Mouse (Mus musculus) T-helper 1 cell (primary cell): ENCODE measurements around the gene Clec2l.

ENCODE experiments used
- in situ Hi-C: fragments of 300-600 bp; cut with MboI, MseI; formaldehyde crosslinking; loops from one replicate; pipeline ENCODE4 v1.15.1; 2025; ENCODE audit warnings: high pct_unique_total_duplicates

Gene Clec2l

DNA sequence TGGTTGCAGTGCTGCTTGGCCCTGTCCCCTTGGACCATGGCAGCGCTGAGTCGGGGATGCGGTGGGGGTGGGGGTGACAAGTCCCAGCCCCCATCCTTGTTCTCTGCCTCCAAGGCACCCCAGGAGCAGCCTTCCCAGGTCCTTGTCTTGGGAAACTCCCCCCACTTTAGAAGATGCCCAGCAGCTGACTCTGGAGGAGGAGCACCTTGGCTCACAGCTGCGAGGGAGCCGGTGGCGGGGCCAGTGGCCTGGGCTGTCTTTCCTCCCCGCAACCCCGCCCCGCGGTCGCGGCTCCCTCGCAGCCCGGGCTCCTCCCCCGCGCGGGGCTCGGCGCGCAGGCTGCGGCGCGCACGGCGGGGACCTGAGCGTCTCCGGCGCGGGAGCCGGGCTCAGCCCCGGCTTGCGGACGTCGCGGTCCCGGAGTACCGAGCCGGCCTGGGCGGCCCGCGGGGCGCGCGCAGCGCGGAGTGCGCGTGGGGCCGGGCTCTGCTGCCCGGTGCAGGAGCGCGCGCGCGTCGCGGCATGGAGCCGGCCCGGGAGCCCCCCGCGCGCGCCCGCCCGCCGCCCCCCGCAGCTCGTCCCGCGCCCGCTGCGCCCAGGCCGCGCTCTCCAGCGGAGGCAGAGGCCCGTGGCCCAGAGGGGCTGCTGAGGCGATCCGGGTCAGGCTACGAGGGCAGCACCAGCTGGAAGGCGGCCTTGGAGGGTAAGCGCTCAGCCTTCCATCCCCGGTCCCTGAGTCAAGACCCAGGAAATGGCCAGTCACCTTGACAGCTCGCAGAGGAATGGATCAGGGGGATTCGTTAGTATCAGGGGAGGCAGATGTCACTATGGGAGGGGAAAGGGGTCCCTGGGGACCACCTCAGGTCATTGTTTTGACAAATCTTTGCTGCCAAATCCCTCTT is at the start of gene Clec2l:
Gene Clec2l, plus strand, starts transcription at position 356 of the 902 bp plus-strand sequence.
- in situ Hi-C loops: no loop called here

- in situ Hi-C loops: no loop called here
These were observed 40.5 kb upstream of the Clec2l start for GRCm38 (mm10) chr6:38622406-38622805.

DNA sequence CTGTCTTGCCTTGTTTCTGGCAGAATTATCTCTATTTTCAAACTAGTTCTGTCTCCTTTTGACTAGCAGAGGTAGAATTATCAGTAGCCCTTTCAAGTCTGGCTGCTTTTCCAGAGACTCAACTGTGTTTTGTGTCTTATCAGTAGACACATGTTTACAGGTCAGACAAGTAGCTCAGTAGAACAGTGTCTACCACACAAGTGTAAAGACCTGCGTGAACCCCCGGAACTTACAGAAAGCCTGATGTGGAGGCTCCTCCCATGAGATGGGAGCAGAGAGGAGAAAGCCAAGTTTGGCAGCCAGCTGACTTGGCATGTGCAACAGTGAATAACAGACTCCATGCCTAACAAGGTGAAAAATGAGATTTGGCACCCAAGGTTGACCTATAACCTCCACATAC is 39.4 kb upstream of the Clec2l start:
- in situ Hi-C loops: no loop called here

DNA sequence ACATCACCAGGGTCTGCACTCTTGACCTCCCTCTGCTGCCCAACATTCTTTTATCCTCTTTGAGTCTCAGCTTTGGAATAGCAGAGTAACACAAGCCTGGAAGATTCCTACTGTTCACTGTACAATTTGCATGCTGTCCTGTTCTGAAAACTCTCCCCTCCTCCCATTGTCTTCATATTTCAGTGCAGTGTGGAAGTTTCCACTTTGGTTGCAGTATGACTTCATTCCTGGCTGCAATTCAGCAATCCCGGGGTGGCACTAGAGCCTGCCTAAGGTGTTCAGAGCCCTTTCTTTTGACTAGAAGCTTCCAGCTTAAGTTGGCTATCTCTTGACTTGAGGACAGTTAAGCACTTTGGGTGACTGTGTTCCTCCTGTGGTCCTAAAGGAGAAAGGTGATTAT is 38.4 kb upstream of the Clec2l start:
- in situ Hi-C loops: no loop called here

DNA sequence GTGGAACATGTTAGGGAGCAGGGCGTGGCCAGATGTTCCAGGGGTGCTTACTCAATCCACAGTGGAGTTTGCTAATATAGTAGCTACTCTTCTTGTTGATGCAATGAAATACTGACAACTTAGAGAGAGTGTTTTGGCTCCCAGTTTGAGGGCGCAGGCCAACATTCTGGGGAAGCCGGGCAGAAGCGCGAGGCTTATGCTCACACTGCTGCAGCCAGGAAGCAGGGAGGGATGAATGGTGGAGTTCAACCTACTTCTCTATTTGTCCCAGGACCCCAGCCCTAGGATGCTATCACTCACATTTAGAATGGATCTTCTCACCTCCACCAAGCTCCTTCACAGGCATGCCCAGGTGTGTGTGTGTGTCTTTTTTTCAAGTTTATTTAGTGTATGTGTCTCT is 36.8 kb upstream of the Clec2l start:
- in situ Hi-C loops: no loop called here

- in situ Hi-C loops: no loop called here
These were observed 35.8 kb upstream of the Clec2l start for GRCm38 (mm10) chr6:38627081-38627480.

DNA sequence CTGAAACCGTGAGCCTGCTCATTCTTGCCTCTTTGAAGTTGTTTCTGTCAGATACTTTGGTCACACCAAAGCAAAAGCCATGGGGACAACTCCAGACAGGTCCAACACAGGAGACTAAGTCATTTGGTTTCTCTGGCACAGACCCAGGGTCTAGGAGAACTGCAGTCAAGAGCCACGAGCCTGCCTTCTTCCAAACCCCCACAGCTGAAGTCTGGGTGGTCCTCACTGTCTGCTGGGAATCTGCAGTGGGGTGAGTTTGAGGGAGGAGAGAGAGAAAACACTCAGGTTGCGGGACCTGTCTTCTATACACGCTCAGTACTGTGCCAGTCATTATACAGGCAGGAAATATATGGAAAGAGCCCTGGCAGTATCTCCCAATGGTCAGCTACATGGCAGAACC is 35.4 kb upstream of the Clec2l start:
- in situ Hi-C loops: no loop called here

GRCm38 (mm10) chr6:38629556-38629955 is 33.3 kb upstream of the Clec2l start:
- in situ Hi-C loops: no loop called here

- in situ Hi-C loops: no loop called here
These were observed 30.0 kb upstream of the Clec2l start for GRCm38 (mm10) chr6:38632826-38633225.

GRCm38 (mm10) chr6:38634461-38634860 is 28.4 kb upstream of the Clec2l start:
- in situ Hi-C loops: no loop called here

- in situ Hi-C loops: no loop called here
These were observed 26.7 kb upstream of the Clec2l start for GRCm38 (mm10) chr6:38635941-38636851.

GRCm38 (mm10) chr6:38636852-38637618 is 25.8 kb upstream of the Clec2l start, which contains the start of gene Klrg2:
Klrg2 (minus strand) TSS chr6:38637242.
- in situ Hi-C loops: no loop called here

- in situ Hi-C loops: loop anchor here (10.0 kb wide), 1 partner anchor 264 kb away; no protein-coding TSS in a partner anchor
These were observed 22.5 kb upstream of the Clec2l start for GRCm38 (mm10) chr6:38640401-38640800.

DNA sequence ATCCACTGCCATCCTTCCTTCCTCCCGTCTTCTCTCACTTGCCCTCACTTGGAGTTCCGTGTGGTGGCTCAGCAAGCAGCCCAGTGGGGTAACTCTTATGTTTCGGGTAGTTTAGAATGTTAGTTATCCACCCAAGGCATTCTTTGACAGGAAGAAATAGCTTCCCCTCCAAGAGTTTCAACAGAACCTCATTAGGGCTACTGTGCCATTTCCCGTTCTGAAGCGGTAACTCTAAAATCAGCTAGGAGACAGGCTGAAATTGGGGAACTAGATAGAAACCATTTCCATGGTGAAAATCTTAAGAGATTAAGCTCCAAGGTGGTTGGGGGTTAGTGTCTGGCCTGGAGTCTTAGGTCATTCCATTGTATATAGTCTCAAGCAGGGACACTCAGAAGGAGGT is 21.6 kb upstream of the Clec2l start:
- in situ Hi-C loops: loop anchor here (10.0 kb wide), 1 partner anchor 264 kb away; no protein-coding TSS in a partner anchor

- in situ Hi-C loops: loop anchor here (10.0 kb wide), 1 partner anchor 263 kb away; no protein-coding TSS in a partner anchor
These were observed 21.2 kb upstream of the Clec2l start for GRCm38 (mm10) chr6:38641645-38642044.

- in situ Hi-C loops: loop anchor here (10.0 kb wide), 1 partner anchor 262 kb away; no protein-coding TSS in a partner anchor
These were observed 20.3 kb upstream of the Clec2l start for GRCm38 (mm10) chr6:38642593-38642992.

DNA sequence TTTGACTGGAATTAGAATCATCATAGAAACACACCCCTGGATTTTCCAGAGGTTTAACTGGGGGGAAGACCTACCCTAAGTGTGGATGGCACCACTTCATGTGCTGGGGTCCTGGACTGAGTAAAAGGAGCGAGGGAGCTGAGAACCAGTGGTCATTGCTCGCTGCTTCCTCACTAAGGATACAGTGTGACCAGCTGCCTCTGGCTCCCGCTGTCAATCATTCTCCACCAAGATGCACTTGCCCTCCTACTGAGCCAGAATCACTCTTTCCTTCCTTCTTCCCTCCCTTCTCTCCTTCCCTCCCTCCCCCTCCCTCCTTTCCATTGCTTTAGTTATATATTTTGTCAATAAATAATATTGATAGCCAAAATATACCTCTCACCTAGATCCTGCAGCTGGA is 19.8 kb upstream of the Clec2l start:
- in situ Hi-C loops: loop anchor here (10.0 kb wide), 1 partner anchor 262 kb away; no protein-coding TSS in a partner anchor

GRCm38 (mm10) chr6:38649545-38649944 is 13.3 kb upstream of the Clec2l start:
- in situ Hi-C loops: loop anchor here (10.0 kb wide), 1 partner anchor 255 kb away; no protein-coding TSS in a partner anchor

GRCm38 (mm10) chr6:38650263-38650937 is 12.5 kb upstream of the Clec2l start:
- in situ Hi-C loops: no loop called here

DNA sequence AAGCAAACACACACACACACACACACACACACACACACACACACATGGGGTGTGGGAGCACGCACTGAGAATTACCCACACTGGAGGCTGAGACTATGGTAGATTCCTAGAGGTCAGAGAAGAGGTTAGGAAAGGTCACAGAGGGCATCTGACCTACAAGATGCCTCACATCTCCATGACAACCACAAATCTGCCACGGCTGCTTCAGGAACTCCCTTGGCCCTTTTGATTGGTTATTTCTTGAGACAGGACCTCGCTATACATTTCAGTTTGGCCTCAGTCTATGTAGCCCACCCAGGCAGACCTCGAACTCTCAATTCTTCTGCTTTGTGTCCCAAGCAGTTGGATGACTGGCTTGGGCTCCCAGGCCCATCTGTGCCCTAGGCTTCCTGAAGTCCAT is 1.2 kb upstream of the Clec2l start:
- in situ Hi-C loops: no loop called here

DNA sequence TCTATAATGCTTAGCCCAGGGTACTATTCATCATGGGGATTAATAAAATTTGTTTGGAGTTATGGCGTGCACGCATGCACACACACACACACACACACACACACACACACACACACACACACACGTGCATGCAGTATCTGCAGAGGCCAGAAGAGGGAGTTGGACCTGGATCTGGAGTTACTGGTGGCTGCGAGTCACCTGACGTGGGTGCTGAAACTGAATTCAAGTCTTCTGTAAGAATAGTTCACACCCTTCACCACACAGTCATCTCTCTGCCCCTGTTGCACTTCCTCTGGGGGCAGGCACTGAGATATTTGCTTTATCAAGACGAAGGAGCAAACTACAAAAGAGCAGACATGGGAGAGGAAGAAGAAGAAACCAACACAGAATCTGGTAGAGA is 6.7 kb downstream of the Clec2l start:
- in situ Hi-C loops: no loop called here
